Mouse (Mus musculus): ENCODE measurements around the gene Zswim4. TPM values are rescaled to one million over a fixed set of nuclear protein-coding genes. Genes with fewer than 3 reads are reported as not detected.

Zswim4 gene
- polyA plus RNA-seq, 1 experiment from 2014 or later: 18.5 TPM

DNA sequence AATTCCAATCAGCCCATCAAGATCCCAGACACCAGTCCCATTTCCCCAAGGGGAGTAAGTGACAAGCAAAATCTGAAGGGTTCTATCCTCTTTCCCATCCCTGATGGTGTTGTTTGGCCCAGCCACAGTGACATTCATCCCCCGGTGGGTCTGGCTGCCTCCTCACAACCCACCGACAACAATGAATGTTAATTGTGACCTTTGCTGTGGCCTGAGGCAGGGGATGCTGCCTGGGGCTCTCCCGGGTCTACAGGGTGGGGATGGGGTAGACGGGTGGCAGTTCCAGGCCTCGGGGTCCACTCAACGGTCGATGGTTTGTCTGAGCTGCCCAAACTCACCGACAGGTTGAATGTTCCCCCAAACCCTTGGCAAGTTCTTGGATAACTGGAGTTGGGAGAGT is 58.3 kb downstream of the Zswim4 start:
- H3K4me1 ChIP-seq (ENCODE audit: insufficient read depth, low read length): peaks cover 61% of the 10 kb centered on the region
- H3K9me3 ChIP-seq (ENCODE audit: low read length): no peaks in the 10 kb centered on the region
- no peaks in the 10 kb centered on the region for H3K27me3 ChIP-seq (ENCODE audit: insufficient read depth, low read length)
- 71% methylated on average over 8 of the region's 8 CpGs for WGBS
- H3K36me3 ChIP-seq (ENCODE audit: insufficient read depth, low read length): peaks cover 15% of the 10 kb centered on the region; the same call in 1 of the 2 replicates
- ATAC-seq (ENCODE audit: low FRiP score, low TSS enrichment): no peak
- H3K27ac ChIP-seq (ENCODE audit: low read length): no peak overlapping the region
- no peak overlapping the region for H3K4me3 ChIP-seq (ENCODE audit: low read length)
- H3K4me2 ChIP-seq (replicated peaks; ENCODE audit: low read depth, low read length): no peak overlapping the region
- 0 out of 2 replicates have a peak overlapping the region, but pooled peaks have one; percentile 13 for H3K9ac ChIP-seq (replicated peaks; ENCODE audit: low read length)

DNA sequence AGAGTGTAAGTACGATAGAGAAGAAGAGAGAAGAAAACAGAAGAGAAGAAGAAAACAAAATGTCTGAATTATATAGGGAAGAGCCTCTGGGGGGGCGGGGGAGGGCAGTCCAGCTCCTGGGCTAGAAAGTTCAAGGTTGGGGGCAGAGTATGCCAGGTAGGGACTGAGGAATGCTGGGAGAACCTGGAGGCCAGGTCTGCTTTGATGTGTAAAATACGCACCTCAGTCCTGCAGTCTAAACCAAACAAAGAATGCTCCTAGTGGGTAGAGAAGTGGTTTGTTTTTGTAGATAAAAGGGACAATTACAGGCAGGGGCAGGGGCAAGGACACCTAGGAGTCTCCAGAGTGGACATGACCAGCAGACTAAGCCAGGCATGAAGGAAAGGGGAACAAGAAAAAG is 59.5 kb downstream of the Zswim4 start:
- 81% methylated on average over 3 of the region's 3 CpGs for whole genome bisulfite sequencing
- Histone ChIP-seq H3K9ac (replicated peaks; ENCODE audit: low read length) (no peak overlapping the region), H3K27me3 (ENCODE audit: insufficient read depth, low read length) (no peaks in the 10 kb centered on the region), H3K9me3 (ENCODE audit: low read length) (no peaks in the 10 kb centered on the region), H3K4me1 (ENCODE audit: insufficient read depth, low read length) (peaks cover 53% of the 10 kb centered on the region), H3K27ac (ENCODE audit: low read length) (no peak overlapping the region), H3K4me3 (ENCODE audit: low read length) (no peak overlapping the region), H3K36me3 (ENCODE audit: insufficient read depth, low read length) (peaks cover 26% of the 10 kb centered on the region), H3K4me2 (replicated peaks; ENCODE audit: low read depth, low read length) (no peak overlapping the region)
- no peak for ATAC-seq (ENCODE audit: low FRiP score, low TSS enrichment)

DNA sequence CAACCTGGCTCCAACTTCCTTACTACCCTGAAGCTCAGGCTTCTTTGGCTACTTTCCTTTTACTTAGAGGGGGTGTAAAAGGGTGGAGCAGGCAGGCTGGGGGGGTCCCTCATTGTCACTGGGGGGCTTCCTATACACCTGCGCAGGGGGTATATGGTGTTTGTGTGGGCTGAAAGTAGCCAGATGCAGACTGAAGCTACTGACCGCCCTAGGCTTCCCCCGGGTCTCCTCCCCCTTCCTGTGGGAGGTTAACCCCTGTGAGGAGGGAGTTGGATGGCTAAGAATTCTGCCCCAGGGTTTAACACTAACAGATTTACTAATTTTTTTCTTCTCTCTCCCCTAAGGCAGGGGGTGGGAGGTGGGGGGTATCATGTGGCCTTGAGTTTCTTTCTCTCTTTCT is 60.3 kb downstream of the Zswim4 start:
- no peak for ATAC-seq (ENCODE audit: low FRiP score, low TSS enrichment)
- H3K4me3 ChIP-seq (ENCODE audit: low read length): 0 out of 2 replicates have a peak overlapping the region, but pooled peaks have one; percentile 8
- peaks cover 31% of the 10 kb centered on the region for H3K36me3 ChIP-seq (ENCODE audit: insufficient read depth, low read length)
- peaks cover 46% of the 10 kb centered on the region for H3K4me1 ChIP-seq (ENCODE audit: insufficient read depth, low read length)
- no peaks in the 10 kb centered on the region for H3K9me3 ChIP-seq (ENCODE audit: low read length)
- peak overlapping the region; percentile 26; the same call in 1 of the 2 replicates for H3K4me2 ChIP-seq (replicated peaks; ENCODE audit: low read depth, low read length)
- 4% methylated on average over 3 of the region's 3 CpGs for WGBS
- H3K27me3 ChIP-seq (ENCODE audit: insufficient read depth, low read length): no peaks in the 10 kb centered on the region
- peak overlapping the region; percentile 44; the same call in 1 of the 2 replicates for H3K9ac ChIP-seq (replicated peaks; ENCODE audit: low read length)
- 0 out of 2 replicates have a peak overlapping the region, but pooled peaks have one; percentile 41 for H3K27ac ChIP-seq (ENCODE audit: low read length)

DNA sequence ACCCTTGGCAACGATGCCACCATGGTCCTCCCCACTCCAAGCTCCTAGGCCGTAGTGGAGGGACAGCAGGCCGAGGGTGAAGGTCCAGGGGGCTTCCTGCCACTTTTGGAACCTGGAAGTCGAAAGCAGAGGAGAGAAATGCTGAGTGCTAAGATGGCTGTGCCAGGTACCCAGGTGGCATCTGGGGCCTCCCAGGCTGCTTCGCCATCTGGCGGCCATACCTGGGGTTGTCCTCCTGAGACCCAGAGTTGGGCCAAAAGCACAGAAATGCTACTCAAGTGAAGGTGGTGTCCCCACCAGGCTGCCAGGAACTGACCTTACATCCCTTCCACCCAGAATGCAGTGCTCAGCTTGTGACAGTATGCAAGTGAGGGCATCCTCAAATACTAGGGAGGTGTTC is 63.0 kb downstream of the Zswim4 start:
- Histone ChIP-seq H3K9ac (replicated peaks; ENCODE audit: low read length) (no peak overlapping the region), H3K4me1 (ENCODE audit: insufficient read depth, low read length) (peaks cover 19% of the 10 kb centered on the region), H3K9me3 (ENCODE audit: low read length) (no peaks in the 10 kb centered on the region), H3K4me3 (ENCODE audit: low read length) (no peak overlapping the region), H3K4me2 (replicated peaks; ENCODE audit: low read depth, low read length) (no peak overlapping the region), H3K27ac (ENCODE audit: low read length) (no peak overlapping the region), H3K27me3 (ENCODE audit: insufficient read depth, low read length) (no peaks in the 10 kb centered on the region), H3K36me3 (ENCODE audit: insufficient read depth, low read length) (peaks cover 33% of the 10 kb centered on the region)
- ATAC-seq (ENCODE audit: low FRiP score, low TSS enrichment): no peak
- WGBS: 88% methylated on average over 6 of the region's 6 CpGs

DNA sequence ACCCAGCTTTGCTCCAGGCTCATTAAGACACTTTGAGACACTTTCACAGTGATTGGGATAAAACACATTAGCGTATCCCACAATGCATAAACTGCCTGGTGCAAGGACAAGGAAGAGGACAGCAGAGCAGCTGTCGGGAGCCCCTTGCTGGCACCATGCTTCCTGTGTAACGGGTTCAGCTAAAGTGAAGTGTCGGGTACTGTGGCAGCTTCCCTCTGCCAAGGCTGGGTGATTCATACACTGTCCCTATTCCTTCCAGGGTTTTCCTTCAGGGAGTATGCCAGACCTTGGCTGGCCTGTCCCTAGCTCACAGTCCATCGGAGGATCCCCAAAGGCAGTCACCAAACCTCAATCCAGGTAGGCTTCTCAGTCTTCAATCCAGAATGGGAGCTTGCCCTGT is 66.8 kb downstream of the Zswim4 start:
- H3K9ac ChIP-seq (replicated peaks; ENCODE audit: low read length): no peak overlapping the region
- ATAC-seq (ENCODE audit: low FRiP score, low TSS enrichment): no peak
- H3K9me3 ChIP-seq (ENCODE audit: low read length): no peaks in the 10 kb centered on the region
- peaks cover 31% of the 10 kb centered on the region for H3K36me3 ChIP-seq (ENCODE audit: insufficient read depth, low read length)
- H3K4me2 ChIP-seq (replicated peaks; ENCODE audit: low read depth, low read length): no peak overlapping the region
- H3K27ac ChIP-seq (ENCODE audit: low read length): no peak overlapping the region
- no peak overlapping the region for H3K4me3 ChIP-seq (ENCODE audit: low read length)
- H3K4me1 ChIP-seq (ENCODE audit: insufficient read depth, low read length): no peaks in the 10 kb centered on the region
- no peaks in the 10 kb centered on the region for H3K27me3 ChIP-seq (ENCODE audit: insufficient read depth, low read length)
- 87% methylated on average over 5 of the region's 5 CpGs for WGBS

DNA sequence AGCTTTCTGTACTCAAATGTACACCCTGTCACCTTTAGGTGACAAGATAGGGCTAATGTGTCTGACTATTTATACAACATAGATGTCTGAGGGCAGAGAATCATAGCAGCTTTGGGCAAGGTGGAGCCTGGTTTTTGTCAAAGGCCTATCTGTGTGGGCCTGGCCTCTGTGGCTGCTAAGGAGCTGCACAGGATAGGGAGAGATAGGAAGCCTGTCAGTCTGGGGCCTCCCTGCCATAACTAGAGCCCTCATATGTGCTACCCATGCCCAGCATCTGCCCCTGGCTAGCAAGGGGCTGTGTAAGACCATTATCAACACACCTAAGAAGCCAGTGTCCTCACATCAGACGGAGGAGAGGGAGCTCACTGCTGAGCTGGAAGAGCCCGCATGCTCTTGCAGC is 69.2 kb downstream of the Zswim4 start:
- Histone ChIP-seq H3K9ac (replicated peaks; ENCODE audit: low read length) (no peak overlapping the region), H3K4me1 (ENCODE audit: insufficient read depth, low read length) (no peaks in the 10 kb centered on the region), H3K4me2 (replicated peaks; ENCODE audit: low read depth, low read length) (no peak overlapping the region), H3K9me3 (ENCODE audit: low read length) (no peaks in the 10 kb centered on the region), H3K4me3 (ENCODE audit: low read length) (no peak overlapping the region), H3K27me3 (ENCODE audit: insufficient read depth, low read length) (no peaks in the 10 kb centered on the region), H3K27ac (ENCODE audit: low read length) (no peak overlapping the region), H3K36me3 (ENCODE audit: insufficient read depth, low read length) (peaks cover 18% of the 10 kb centered on the region)
- no peak for ATAC-seq (ENCODE audit: low FRiP score, low TSS enrichment)
- 96% methylated on average over 2 of the region's 2 CpGs for WGBS

MicroRNAs encoded within 50 kb of the gene (microRNA counts, 519-probe panel; counts per million panel counts)
- microRNA mmu-miR-181c (2,766 counts per million, percentile 66 among the panel's probes with 10 or more counts), microRNA mmu-miR-23a (4,189 counts per million, percentile 92 among the panel's probes with 10 or more counts), microRNA mmu-miR-27a (4,553 counts per million, percentile 94 among the panel's probes with 10 or more counts)

Small RNAs within 50 kb of the gene (microRNA-seq; reads per million reads assigned to microRNA genes)
- gene Mir181c: 4,506 reads per million, percentile 91 among the genes with 10 or more reads in this experiment
- gene Mir181d: 3,520 reads per million, percentile 89 among the genes with 10 or more reads in this experiment
- 13,818 reads per million, percentile 96 among the genes with 10 or more reads in this experiment for gene Mir23a
- gene Mir24-2: not detected
- gene Mir27a: 208 reads per million, percentile 65 among the genes with 10 or more reads in this experiment
- gene Mir3074-2: not detected

Other genes with a start within 250 kb of the Zswim4 start
- gene Samd1, start 239.4 kb downstream of the Zswim4 start, polyA plus RNA-seq (2015; fragmentation: Nextera tagmentation; extraction: Ambion mirVana): 9.4 and 11.6 TPM in 2 replicates
- 0.51 and 1.1 TPM in 2 replicates for gene 1700067K01Rik, start 235.6 kb downstream of the Zswim4 start, polyA plus RNA-seq (2015; fragmentation: Nextera tagmentation; extraction: Ambion mirVana)
- 7.5 and 9.0 TPM in 2 replicates for gene 2210011C24Rik, start 224.9 kb downstream of the Zswim4 start, polyA plus RNA-seq (2015; fragmentation: Nextera tagmentation; extraction: Ambion mirVana)
- gene Palm3, start 215.6 kb downstream of the Zswim4 start, polyA plus RNA-seq (2015; fragmentation: Nextera tagmentation; extraction: Ambion mirVana): 15.5 and 16.7 TPM in 2 replicates
- gene Il27ra, start 194.5 kb downstream of the Zswim4 start, polyA plus RNA-seq (2015; fragmentation: Nextera tagmentation; extraction: Ambion mirVana): 2.9 TPM in 2 replicates
- not detected in 2 replicates for gene Rln3, start 192.1 kb downstream of the Zswim4 start, polyA plus RNA-seq (2015; fragmentation: Nextera tagmentation; extraction: Ambion mirVana)
- gene Gm10643, start 171.9 kb downstream of the Zswim4 start, polyA plus RNA-seq (2015; fragmentation: Nextera tagmentation; extraction: Ambion mirVana): 1.2 TPM in 2 replicates
- 10.5 and 11.2 TPM in 2 replicates for gene Rfx1, start 170.2 kb downstream of the Zswim4 start, polyA plus RNA-seq (2015; fragmentation: Nextera tagmentation; extraction: Ambion mirVana)
- gene Dcaf15, start 132.3 kb downstream of the Zswim4 start, polyA plus RNA-seq (2015; fragmentation: Nextera tagmentation; extraction: Ambion mirVana): 11.0 and 11.3 TPM in 2 replicates
- 0.24 and 0.30 TPM in 2 replicates for gene Podnl1, start 111.1 kb downstream of the Zswim4 start, polyA plus RNA-seq (2015; fragmentation: Nextera tagmentation; extraction: Ambion mirVana)
- 29.0 and 31.1 TPM in 2 replicates for gene Cc2d1a, start 89.1 kb downstream of the Zswim4 start, polyA plus RNA-seq (2015; fragmentation: Nextera tagmentation; extraction: Ambion mirVana)
- gene 4930432K21Rik, start 89.0 kb downstream of the Zswim4 start, polyA plus RNA-seq (2015; fragmentation: Nextera tagmentation; extraction: Ambion mirVana): 1.7 and 1.9 TPM in 2 replicates
- gene Nanos3, start 51.8 kb downstream of the Zswim4 start, polyA plus RNA-seq (2015; fragmentation: Nextera tagmentation; extraction: Ambion mirVana): 2.6 and 3.1 TPM in 2 replicates
- gene D8Ertd738e, start 12.7 kb upstream of the Zswim4 start, polyA plus RNA-seq (2015; fragmentation: Nextera tagmentation; extraction: Ambion mirVana): 321 and 330 TPM in 2 replicates
- 70.1 and 71.1 TPM in 2 replicates for gene Mri1, start 20.3 kb upstream of the Zswim4 start, polyA plus RNA-seq (2015; fragmentation: Nextera tagmentation; extraction: Ambion mirVana)
- 20.5 and 22.6 TPM in 2 replicates for gene Ccdc130, start 33.3 kb upstream of the Zswim4 start, polyA plus RNA-seq (2015; fragmentation: Nextera tagmentation; extraction: Ambion mirVana)
- gene Cacna1a, start 151.4 kb upstream of the Zswim4 start, polyA plus RNA-seq (2015; fragmentation: Nextera tagmentation; extraction: Ambion mirVana): 2.0 and 3.0 TPM in 2 replicates

Measured in kidney, embryonic 16.5 days (tissue).